Mouse (Mus musculus) hindbrain, embryonic 11.5 days (tissue): ENCODE data around the gene Gm15013. TPM values are rescaled to one million over a fixed set of nuclear protein-coding genes. Genes with fewer than 3 reads are reported as not detected.

ENCODE experiments used
- ATAC-seq: fragments of 200-750 bp; cut with Nextera tagmentation; 2 replicates; pipeline ENCODE4 v1.8.0; 2017; ENCODE audit warnings: mild to moderate bottlenecking, moderate TSS enrichment, moderate library complexity; ENCODE audit not compliant: low FRiP score
- DNase-seq: peaks from one replicate; pipeline ENCODE4 v3.0.0-alpha.2; 2015; ENCODE audit warnings: low spot score
- H3K27ac ChIP-seq: fragments of 300-500 bp; sonication (generic); 2 replicates; pipeline ENCODE4 v1.5.1; 2014; ENCODE audit warnings: mild to moderate bottlenecking, low read depth, low read length
- H3K27me3 ChIP-seq: fragments of 300-500 bp; sonication (generic); 2 replicates; pipeline ENCODE4 v1.6.1; 2014; ENCODE audit warnings: mild to moderate bottlenecking, low read length, moderate library complexity, mixed read lengths; ENCODE audit not compliant: control insufficient read depth, insufficient read depth
- H3K36me3 ChIP-seq: fragments of 300-500 bp; sonication (generic); 2 replicates; pipeline ENCODE4 v1.6.1; 2014; ENCODE audit warnings: mild to moderate bottlenecking, low read length, moderate library complexity, mixed read lengths; ENCODE audit not compliant: control insufficient read depth, insufficient read depth
- H3K4me1 ChIP-seq: fragments of 300-500 bp; sonication (generic); replicated peaks from 2 replicates; pipeline ENCODE4 v1.6.1; 2014; ENCODE audit warnings: low read length, mixed read lengths; ENCODE audit not compliant: control insufficient read depth, insufficient read depth
- H3K4me2 ChIP-seq: fragments of 300-500 bp; sonication (generic); replicated peaks from 2 replicates; pipeline ENCODE4 v1.6.1; 2014; ENCODE audit warnings: mild to moderate bottlenecking, low read depth, low read length
- H3K4me3 ChIP-seq: fragments of 300-500 bp; sonication (generic); 2 replicates; pipeline ENCODE4 v1.5.1; 2014; ENCODE audit warnings: low read depth, low read length
- H3K9ac ChIP-seq: fragments of 300-500 bp; sonication (generic); 2 replicates; pipeline ENCODE4 v1.6.1; 2014; ENCODE audit warnings: low read depth, low read length
- H3K9me3 ChIP-seq: fragments of 300-500 bp; sonication (generic); 2 replicates; pipeline ENCODE4 v1.6.1; 2016; ENCODE audit warnings: low read length; ENCODE audit not compliant: control insufficient read depth
- WGBS: fragments of 180-500 bp; shearing (Covaris S2); extraction: QIAGEN DNeasy Blood & Tissue Kit; methylation state at CpG from one replicate; pipeline ENCODE4 v1.1.7; 2014; 5-methylcytosine and 5-hydroxymethylcytosine counted together
- polyA plus RNA-seq: library from polyadenylated mRNA; unstranded; fragments of >200 nt; fragmentation: Nextera tagmentation; extraction: Ambion mirVana; gene quantifications from 2 replicates; pipeline ENCODE4 v1.2.1, GENCODE M21; 2014

The Gm15013 gene
- polyA plus RNA-seq, 1 experiment from 2014 or later = not detected

DNA sequence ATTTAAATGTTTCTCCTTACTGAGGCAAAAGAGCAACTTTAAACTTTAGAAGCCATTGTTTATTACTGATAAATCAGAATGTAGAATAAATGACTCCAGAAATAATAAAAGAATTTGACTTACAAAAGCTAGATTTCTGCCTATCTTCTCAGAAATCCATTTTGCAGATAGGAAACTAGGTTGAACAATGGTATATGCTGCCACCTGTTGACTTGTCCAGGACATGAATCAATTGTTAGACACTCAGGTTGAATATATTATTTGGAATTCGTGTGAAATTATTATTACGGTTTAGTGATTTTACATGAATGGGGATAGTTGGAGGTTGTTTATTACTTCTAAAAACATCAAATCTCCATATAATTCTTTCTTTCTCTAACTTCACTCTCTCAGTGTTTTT lies 48.5 kb downstream of the Gm15013 start:
- Histone ChIP-seq H3K36me3 (no peaks in the 10 kb centered on the region), H3K4me1 (no peaks in the 10 kb centered on the region), H3K9me3 (no peaks in the 10 kb centered on the region), H3K9ac (no peak overlapping the region), H3K4me3 (no peak overlapping the region), H3K27ac (no peak overlapping the region), H3K4me2 (no peak overlapping the region), H3K27me3 (no peaks in the 10 kb centered on the region)
- DNase-seq (no peak), ATAC-seq (no peak)
- 84% methylated on average over 2 of the region's 2 CpGs for WGBS

Other genes with a start within 250 kb of the Gm15013 start
- gene D330045A20Rik, start 234.1 kb downstream of the Gm15013 start, polyA plus RNA-seq = 2.4 and 2.8 TPM in 2 replicates
- 1.8 and 2.6 TPM in 2 replicates for gene Rnf128, start 151.2 kb downstream of the Gm15013 start, polyA plus RNA-seq
- 0.74 and 0.88 TPM in 2 replicates for gene Tbc1d8b, start 29.5 kb downstream of the Gm15013 start, polyA plus RNA-seq
- gene Ripply1, start 67.9 kb upstream of the Gm15013 start, polyA plus RNA-seq = not detected in 2 replicates
- 0.40 and 0.77 TPM in 2 replicates for gene Cldn2, start 86.3 kb upstream of the Gm15013 start, polyA plus RNA-seq
- 7.5 and 9.4 TPM in 2 replicates for gene Morc4, start 157.2 kb upstream of the Gm15013 start, polyA plus RNA-seq